Mouse (Mus musculus) midbrain, embryonic 13.5 days (tissue): ENCODE data around the gene Fer1l5. TPM values are rescaled to one million over a fixed set of nuclear protein-coding genes. Genes with fewer than 3 reads are reported as not detected.

Experiments
- ATAC-seq: fragments of 200-750 bp; cut with Nextera tagmentation; 2 replicates; pipeline ENCODE4 v1.8.0; 2017; ENCODE audit warnings: mild to moderate bottlenecking, moderate TSS enrichment, moderate library complexity
- H3K27ac ChIP-seq: fragments of 300-500 bp; sonication (generic); 2 replicates; pipeline ENCODE4 v1.5.1; 2015; ENCODE audit warnings: inconsistent platforms, mild to moderate bottlenecking, moderate library complexity
- H3K27me3 ChIP-seq: fragments of 300-500 bp; sonication (generic); 2 replicates; pipeline ENCODE4 v1.6.1; 2015; ENCODE audit warnings: mild to moderate bottlenecking, inconsistent platforms
- H3K36me3 ChIP-seq: fragments of 300-500 bp; sonication (generic); 2 replicates; pipeline ENCODE4 v1.6.1; 2015; ENCODE audit warnings: mild to moderate bottlenecking, inconsistent platforms
- H3K4me1 ChIP-seq: fragments of 300-500 bp; sonication (generic); replicated peaks from 2 replicates; pipeline ENCODE4 v1.6.1; 2015; ENCODE audit warnings: inconsistent platforms
- H3K4me2 ChIP-seq: fragments of 300-500 bp; sonication (generic); replicated peaks from 2 replicates; pipeline ENCODE4 v1.6.1; 2015; ENCODE audit warnings: moderate library complexity, mild to moderate bottlenecking, inconsistent platforms
- H3K4me3 ChIP-seq: fragments of 300-500 bp; sonication (generic); replicated peaks from 2 replicates; pipeline ENCODE4 v1.5.1; 2015; ENCODE audit warnings: mild to moderate bottlenecking, inconsistent platforms
- H3K9ac ChIP-seq: fragments of 300-500 bp; sonication (generic); replicated peaks from 2 replicates; pipeline ENCODE4 v1.6.1; 2015; ENCODE audit warnings: mild to moderate bottlenecking, inconsistent platforms
- H3K9me3 ChIP-seq: fragments of 300-500 bp; sonication (generic); 2 replicates; pipeline ENCODE4 v1.6.1; 2016; ENCODE audit warnings: mild to moderate bottlenecking, inconsistent platforms
- WGBS: fragments of 180-500 bp; shearing (Covaris S2); methylation state at CpG from one replicate; pipeline ENCODE4 v1.1.7; 2015; 5-methylcytosine and 5-hydroxymethylcytosine counted together
- polyA plus RNA-seq: library from polyadenylated mRNA; unstranded; fragments of >200 nt; fragmentation: Nextera tagmentation; extraction: Ambion mirVana; gene quantifications from 2 replicates; pipeline ENCODE4 v1.2.1, GENCODE M21; 2015

Gene Fer1l5
- polyA plus RNA-seq, result 1.9 and 2.5 TPM in 2 replicates

DNA sequence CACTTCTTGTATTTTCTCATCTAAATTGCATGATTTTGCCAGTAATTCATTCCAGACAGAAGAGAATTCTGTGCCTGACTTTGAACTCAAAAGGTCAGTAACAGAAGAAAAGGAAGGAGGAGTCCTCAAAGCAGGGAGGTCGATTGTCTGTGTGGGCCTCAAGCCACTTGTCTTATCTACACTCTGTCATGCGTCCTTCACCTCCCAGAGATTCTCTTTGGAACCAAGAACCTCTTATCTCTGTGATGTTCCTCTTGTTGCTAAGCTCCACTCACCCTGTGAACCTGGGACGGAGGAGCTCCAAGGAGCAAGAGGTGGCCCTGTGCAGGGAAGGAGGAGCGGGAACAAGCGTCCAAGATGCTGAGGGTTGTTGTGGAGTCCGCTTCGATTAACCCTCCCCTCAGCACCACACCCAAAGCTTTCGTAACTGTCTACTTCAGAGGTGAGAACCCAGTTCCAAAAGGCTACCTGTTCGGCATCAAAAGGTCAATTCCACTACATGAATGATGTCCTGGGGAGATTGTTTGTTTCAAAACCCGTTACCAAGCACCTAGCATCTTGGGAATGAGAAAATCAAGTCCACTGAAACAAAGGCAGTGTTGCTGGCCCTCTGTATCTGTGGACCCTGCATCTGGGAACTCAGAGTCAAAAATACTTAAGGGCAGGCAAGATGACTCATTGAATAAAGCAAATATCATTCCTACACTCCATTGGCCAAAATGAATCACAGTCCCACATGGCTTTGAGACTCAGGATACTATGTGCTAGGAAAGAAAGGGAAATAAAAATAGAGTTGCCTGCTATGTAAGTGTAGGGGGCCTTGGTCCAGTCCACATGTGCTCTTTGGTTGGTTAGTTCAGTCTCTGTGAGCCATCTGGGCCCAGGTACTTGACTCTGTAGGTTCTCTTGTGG, at the start of gene Fer1l5:
Fer1l5 (plus strand) TSS at position 358 of the 912 bp plus-strand sequence.
- peaks cover 11% of the 10 kb centered on the region for H3K4me1 ChIP-seq
- H3K4me2 ChIP-seq, result no peak within 1 kb of the TSS
- H3K27me3 ChIP-seq, result no peaks in the 10 kb centered on the region
- H3K27ac ChIP-seq, result no peak within 1 kb of the TSS
- no peak for ATAC-seq
- no peaks in the 10 kb centered on the region for H3K9me3 ChIP-seq
- H3K9ac ChIP-seq, result no peak within 1 kb of the TSS
- WGBS, result 79% methylated on average over 10 of the region's 10 CpGs
- H3K4me3 ChIP-seq, result no peak within 1 kb of the TSS
- no peaks in the 10 kb centered on the region for H3K36me3 ChIP-seq

DNA sequence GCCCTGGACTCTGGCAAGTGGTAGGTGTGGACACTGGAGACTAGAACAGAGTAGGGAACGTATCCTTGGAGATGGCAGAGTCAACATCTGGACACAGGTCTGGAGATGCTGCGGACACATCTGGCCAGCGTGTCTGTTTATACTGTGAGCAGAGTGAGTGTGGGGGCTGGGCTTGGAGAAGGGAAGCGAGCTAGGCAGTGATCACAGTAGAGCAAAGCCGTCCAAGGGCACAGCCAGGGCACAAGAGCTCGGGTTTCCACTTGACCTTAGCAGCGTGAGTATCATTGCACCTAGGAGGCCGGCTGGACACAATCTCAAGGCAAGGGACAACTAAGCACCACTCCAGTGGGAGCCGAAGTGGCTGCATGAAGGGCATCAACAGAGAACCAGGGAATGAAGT, 49.0 kb upstream of the Fer1l5 start:
- 72% methylated on average over 9 of the region's 9 CpGs for WGBS
- H3K27me3 ChIP-seq, result no peaks in the 10 kb centered on the region
- no peaks in the 10 kb centered on the region for H3K9me3 ChIP-seq
- no peak overlapping the region for H3K9ac ChIP-seq
- H3K4me2 ChIP-seq, result no peak overlapping the region
- ATAC-seq, result peak; percentile 18; the same call in 1 of the 2 replicates
- H3K36me3 ChIP-seq, result peaks cover 28% of the 10 kb centered on the region
- H3K4me1 ChIP-seq, result no peaks in the 10 kb centered on the region
- no peak overlapping the region for H3K27ac ChIP-seq
- H3K4me3 ChIP-seq, result no peak overlapping the region

DNA sequence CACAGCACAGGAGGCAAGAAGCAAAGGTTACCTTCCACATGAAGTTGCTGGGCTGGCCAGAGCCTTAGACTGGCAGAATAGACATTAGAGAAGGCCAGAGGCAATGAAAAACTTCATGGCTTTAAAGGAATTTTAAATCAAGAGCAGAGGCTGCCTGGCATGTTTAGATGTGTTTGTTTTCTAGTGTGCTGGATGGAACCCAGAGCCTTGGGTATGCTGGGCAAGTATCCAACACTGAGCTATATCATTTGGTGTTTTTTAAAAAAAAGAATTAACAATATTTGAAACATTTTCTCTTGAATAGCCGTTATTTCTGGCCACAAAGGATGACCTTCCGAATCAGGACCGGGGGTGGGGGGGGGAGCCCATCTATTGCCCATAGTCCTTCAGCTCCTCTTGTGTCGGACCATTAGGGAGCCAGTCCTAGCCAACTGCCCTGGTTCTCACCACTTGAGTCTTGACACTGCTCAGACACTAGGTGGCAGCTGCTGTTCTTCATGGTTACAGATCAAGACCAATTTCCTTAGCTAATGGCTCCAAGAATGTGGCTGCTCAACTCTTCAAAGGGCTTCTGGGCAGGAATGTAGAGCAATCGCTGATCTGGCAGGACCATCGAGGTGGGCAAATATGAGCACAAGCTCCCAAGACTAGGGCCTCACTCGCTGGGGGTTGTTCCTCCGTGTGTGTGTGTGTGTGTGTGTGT, 48.2 kb upstream of the Fer1l5 start:
- no peak overlapping the region for H3K4me3 ChIP-seq
- H3K27me3 ChIP-seq, result no peaks in the 10 kb centered on the region
- 59% methylated on average over 8 of the region's 8 CpGs for WGBS
- no peaks in the 10 kb centered on the region for H3K9me3 ChIP-seq
- peaks cover 30% of the 10 kb centered on the region for H3K36me3 ChIP-seq
- H3K9ac ChIP-seq, result no peak overlapping the region
- no peak overlapping the region for H3K4me2 ChIP-seq
- no peaks in the 10 kb centered on the region for H3K4me1 ChIP-seq
- 0 out of 2 replicates have a peak, but pooled peaks have one; percentile 41 for ATAC-seq
- no peak overlapping the region for H3K27ac ChIP-seq

DNA sequence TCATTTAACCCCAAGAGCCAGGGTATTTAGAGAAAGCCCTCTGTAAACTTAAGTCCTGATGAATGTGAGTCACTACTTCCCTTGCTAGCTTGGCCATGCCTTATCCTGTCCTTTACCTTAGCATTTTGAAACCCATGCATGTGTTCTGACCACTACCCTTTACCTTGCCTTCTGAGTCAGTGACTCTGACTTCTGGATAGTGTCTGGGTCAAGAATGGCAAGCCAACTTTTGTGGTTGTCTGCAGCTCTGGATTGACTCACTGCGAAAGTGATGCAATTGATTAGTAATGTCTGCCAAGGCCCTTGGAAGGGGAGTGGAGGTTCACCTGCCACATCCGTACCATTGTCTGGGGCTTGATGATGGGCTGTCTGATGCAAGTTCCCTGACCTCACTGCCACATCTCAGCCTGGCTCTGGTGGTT, 46.2 kb upstream of the Fer1l5 start:
- no peak overlapping the region for H3K4me3 ChIP-seq
- H3K9me3 ChIP-seq, result no peaks in the 10 kb centered on the region

DNA sequence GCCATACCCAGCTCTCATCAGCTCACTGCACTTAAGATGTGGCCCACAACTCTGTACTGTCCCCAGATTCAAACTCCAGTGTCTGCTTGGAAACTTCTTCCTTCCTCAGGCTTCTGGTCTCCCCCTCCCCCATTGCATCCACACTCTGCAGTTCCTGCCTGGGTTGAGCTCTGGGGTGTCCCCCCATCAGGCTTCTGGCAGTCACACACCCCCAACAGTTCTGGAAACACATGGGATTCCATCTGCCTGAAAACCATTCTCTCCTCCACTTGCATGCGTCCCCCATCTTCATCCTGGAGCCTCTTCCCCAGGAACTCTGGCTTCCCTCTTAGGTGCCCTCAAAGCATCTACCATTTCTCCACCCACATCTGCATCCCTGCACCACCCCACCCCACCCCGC, 45.3 kb upstream of the Fer1l5 start:
- no peak for ATAC-seq
- no peaks in the 10 kb centered on the region for H3K9me3 ChIP-seq
- no peak overlapping the region for H3K9ac ChIP-seq
- H3K4me2 ChIP-seq, result no peak overlapping the region
- no peaks in the 10 kb centered on the region for H3K4me1 ChIP-seq
- no peaks in the 10 kb centered on the region for H3K27me3 ChIP-seq
- H3K4me3 ChIP-seq, result no peak overlapping the region
- peaks cover 33% of the 10 kb centered on the region for H3K36me3 ChIP-seq
- 83% methylated on average over 2 of the region's 2 CpGs for WGBS
- H3K27ac ChIP-seq, result no peak overlapping the region

More for the DNA sequence above, 46.2 kb upstream of the Fer1l5 start:
- no peak overlapping the region for H3K27ac ChIP-seq
- no peaks in the 10 kb centered on the region for H3K4me1 ChIP-seq
- no peak overlapping the region for H3K4me2 ChIP-seq
- H3K9ac ChIP-seq, result no peak overlapping the region
- peaks cover 31% of the 10 kb centered on the region for H3K36me3 ChIP-seq
- no peaks in the 10 kb centered on the region for H3K27me3 ChIP-seq
- ATAC-seq, result no peak
- WGBS, result 92% methylated on average over 2 of the region's 2 CpGs

DNA sequence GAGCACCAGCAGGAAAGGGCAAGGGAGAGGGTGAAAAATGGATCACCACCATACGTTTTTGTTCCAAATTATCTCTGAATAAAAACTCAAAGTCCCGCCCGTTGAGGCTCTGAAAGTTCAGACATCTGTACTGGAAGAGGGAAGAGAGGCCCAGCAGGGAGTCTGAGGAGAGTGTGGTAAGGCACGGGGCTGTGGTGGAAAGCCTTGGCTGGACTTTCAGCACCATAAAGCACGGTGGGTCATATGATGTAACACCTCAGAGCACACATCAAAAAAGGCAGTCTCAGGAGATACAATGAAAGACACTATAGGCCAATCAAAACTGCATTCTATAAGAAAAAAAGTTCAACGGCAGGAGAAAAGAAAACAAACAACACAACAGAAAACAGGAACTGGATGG, 40.3 kb upstream of the Fer1l5 start:
- H3K9me3 ChIP-seq, result no peaks in the 10 kb centered on the region
- H3K27ac ChIP-seq, result no peak overlapping the region
- no peak overlapping the region for H3K4me2 ChIP-seq
- H3K27me3 ChIP-seq, result no peaks in the 10 kb centered on the region
- no peaks in the 10 kb centered on the region for H3K4me1 ChIP-seq
- H3K36me3 ChIP-seq, result peaks cover 56% of the 10 kb centered on the region
- 78% methylated on average over 6 of the region's 6 CpGs for WGBS
- no peak overlapping the region for H3K9ac ChIP-seq
- H3K4me3 ChIP-seq, result no peak overlapping the region
- ATAC-seq, result no peak

DNA sequence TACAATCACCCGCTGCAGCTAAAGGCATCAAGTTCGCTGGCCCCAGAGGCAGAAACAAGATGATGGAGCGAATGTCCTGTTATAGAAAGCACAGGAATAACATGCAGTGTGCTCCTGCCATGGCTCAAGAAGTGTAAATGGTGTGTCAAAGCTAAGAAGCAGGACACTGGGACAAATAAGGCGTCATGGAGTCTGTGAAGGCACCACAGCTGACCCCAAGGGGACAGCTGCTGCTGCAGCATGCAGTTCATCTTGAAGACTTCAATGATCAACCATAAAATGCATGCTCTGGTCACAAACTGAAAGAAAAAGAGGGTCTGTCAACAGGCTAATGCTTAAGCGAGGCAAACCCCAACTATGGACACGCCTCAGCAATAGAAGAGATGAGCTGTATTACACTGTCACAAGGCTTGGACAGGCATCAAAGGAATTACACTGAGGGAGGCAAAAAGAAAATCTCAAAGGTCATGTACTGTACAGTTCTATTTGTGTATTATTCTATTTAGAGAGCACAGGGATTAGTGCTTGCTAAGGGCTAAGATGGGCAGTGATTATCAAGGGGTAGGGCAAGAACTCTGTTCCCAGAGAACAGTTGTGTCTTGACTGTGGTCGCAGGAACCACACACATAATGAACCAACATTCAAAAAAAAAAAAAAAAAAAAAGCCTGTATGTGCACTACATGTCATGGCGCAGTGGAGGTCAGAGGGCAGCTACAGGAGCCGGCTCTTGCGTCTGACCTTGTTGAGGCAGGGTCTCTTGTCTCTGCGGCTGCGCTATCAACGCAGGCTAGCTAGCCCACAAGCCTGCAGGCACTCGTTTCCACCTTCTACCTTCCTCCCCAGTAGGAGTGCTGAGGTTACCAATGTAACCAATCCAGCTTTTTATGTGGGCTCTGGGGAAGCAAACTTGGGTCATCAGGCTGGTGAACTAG, 38.9 kb upstream of the Fer1l5 start:
- no peak for ATAC-seq
- Histone ChIP-seq H3K27ac (no peak overlapping the region), H3K27me3 (no peaks in the 10 kb centered on the region), H3K4me3 (no peak overlapping the region), H3K36me3 (peaks cover 57% of the 10 kb centered on the region), H3K4me1 (no peaks in the 10 kb centered on the region), H3K9ac (no peak overlapping the region), H3K9me3 (no peaks in the 10 kb centered on the region), H3K4me2 (no peak overlapping the region)
- WGBS, result 89% methylated on average over 14 of the region's 14 CpGs

DNA sequence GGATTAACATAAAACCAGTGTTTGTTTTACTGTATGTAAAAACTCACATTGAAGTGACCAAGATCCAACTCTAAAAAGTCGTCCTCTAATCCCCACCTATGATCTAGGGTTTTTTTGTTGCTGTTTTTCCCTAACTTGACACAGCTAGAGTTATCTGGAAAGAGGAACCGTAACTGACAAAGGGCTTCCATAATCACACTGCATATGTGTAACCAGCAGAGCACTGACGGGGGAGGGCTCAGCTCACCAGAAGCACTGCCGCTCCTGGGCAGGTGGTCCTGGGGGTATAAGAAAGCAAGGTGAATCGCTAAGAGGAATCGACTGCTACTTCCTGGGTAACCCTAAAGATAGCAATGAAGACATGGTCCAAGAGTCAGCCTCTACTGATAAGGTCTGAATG, 29.5 kb upstream of the Fer1l5 start:
- WGBS, result 95% methylated on average over 6 of the region's 6 CpGs
- no peak overlapping the region for H3K27ac ChIP-seq
- no peak for ATAC-seq
- no peaks in the 10 kb centered on the region for H3K9me3 ChIP-seq
- H3K4me3 ChIP-seq, result no peak overlapping the region
- no peak overlapping the region for H3K4me2 ChIP-seq
- no peaks in the 10 kb centered on the region for H3K4me1 ChIP-seq
- peaks cover 98% of the 10 kb centered on the region for H3K36me3 ChIP-seq
- no peaks in the 10 kb centered on the region for H3K27me3 ChIP-seq
- no peak overlapping the region for H3K9ac ChIP-seq

DNA sequence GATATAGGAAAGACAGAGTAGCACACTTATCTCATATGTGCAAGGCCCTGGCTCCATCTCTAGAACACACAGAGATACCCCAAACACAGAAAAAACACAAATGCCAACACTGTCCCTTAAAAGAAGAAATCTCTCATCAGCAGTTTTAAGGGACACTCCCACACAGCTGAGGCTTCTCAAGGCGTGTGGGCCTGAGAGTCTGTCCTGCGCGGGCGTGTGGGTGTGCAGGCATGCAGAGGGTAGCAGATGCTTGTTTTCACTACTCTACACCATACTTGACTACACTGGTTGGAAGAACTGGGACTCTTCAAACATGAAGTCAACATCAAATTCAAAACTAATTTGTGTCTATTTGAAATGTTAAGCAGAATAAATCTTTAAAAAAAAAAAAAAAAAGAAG, 19.7 kb upstream of the Fer1l5 start:
- Histone ChIP-seq H3K9me3 (no peaks in the 10 kb centered on the region), H3K4me3 (no peak overlapping the region), H3K27ac (no peak overlapping the region), H3K4me2 (no peak overlapping the region), H3K27me3 (no peaks in the 10 kb centered on the region), H3K4me1 (no peaks in the 10 kb centered on the region), H3K9ac (no peak overlapping the region), H3K36me3 (peaks cover 94% of the 10 kb centered on the region)
- ATAC-seq, result no peak
- WGBS, result 90% methylated on average over 4 of the region's 4 CpGs

DNA sequence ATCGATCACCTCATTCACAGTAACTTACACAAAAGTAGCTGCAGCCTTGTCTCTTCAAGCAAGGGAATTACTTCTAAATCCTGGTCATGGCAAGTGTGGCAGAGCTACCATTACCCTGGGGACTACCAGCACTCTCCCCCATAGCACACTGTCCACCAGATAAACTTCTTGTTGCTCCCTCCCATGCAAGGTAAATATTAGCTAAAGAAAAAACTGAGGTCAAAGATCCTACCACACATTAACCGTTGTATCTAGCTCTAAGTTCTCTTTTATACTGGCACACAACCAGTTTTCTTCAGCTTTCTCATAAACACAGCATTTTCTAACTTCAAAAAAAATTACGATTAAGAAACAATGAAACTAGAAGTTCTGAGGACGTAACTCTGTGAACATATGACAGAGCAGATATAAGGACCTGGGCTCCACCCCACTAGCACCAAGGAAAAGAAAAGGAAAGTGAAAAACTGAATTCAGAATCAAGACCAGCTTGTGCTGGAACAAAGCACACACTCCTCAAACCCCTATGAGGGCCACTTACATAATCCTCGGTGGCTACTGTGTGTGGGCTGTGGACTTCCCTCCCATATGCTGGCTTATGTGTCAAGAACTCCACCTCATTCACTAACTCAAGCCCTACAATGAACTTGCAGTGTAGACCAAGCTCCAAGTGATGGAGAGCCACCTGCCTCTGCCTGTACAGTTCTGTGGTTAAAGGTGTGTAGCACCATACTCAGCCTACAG, 15.0 kb upstream of the Fer1l5 start:
- no peak for ATAC-seq
- no peaks in the 10 kb centered on the region for H3K4me1 ChIP-seq
- no peak overlapping the region for H3K9ac ChIP-seq
- H3K27ac ChIP-seq, result no peak overlapping the region
- H3K4me2 ChIP-seq, result no peak overlapping the region
- 94% methylated on average over 5 of the region's 5 CpGs for WGBS
- no peaks in the 10 kb centered on the region for H3K9me3 ChIP-seq
- peaks cover 67% of the 10 kb centered on the region for H3K36me3 ChIP-seq
- no peaks in the 10 kb centered on the region for H3K27me3 ChIP-seq
- no peak overlapping the region for H3K4me3 ChIP-seq

DNA sequence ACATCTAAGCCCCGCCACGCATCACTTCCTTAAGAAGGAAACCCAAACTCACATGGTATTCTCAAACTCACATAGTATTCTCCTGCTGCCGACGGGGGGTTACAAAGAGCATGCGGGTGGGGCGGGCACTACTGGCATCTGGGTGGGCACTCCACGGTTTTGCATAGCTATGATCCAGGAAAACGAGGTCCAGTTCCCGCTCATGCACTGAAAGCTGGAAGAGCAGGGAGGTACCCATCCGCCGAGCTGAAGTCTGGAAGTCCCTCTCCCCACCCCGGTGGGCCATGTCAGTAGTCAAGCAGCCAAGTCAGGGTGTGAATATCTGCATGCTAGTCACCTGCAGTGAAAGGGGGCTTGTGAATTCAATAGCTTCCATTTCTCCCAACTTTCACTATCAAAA, 4.4 kb upstream of the Fer1l5 start:
- H3K27me3 ChIP-seq, result no peaks in the 10 kb centered on the region
- ATAC-seq, result no peak
- peaks cover 24% of the 10 kb centered on the region for H3K36me3 ChIP-seq
- 58% methylated on average over 12 of the region's 12 CpGs for WGBS
- H3K27ac ChIP-seq, result no peak overlapping the region
- peak overlapping the region; percentile 90; the same call in 1 of the 2 replicates for H3K9ac ChIP-seq
- H3K4me1 ChIP-seq, result peaks cover 17% of the 10 kb centered on the region
- H3K4me3 ChIP-seq, result peak overlapping the region; percentile 79
- peak overlapping the region; percentile 73 for H3K4me2 ChIP-seq
- H3K9me3 ChIP-seq, result no peaks in the 10 kb centered on the region
